Mouse (Mus musculus): ENCODE measurements at regions not wholly inside any gene's neighbourhood (a gene's known extent, or its start where the extent isn't known, plus 50 kb on each side); places are given as distances from the start of the nearest gene placed in this dataset.

DNA sequence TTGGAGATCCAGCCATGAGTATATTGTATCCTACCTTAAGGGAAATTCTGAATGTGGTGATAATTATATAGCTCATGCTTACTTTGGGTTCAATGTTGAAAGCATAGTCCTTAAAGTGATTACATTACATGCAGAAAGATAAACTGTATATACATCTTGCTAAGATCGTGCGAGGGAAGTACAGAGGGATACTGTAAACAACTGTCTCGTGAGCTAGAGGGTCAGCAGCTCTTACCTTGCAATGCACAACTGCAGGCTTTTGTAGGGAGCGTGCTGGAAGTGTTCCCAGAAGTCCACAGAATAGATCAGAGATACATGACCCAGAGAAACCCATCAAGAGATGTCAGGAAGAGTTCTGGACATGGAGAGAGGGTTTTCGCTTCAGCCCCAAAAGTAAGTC, 65.6 kb upstream of the Arhgap28 start:
- TF ChIP-seq EP300 (optimal IDR thresholded peaks at IDR 0.05) (no peak), CTCF (IDR thresholded peaks at IDR 0.05; ENCODE audit: low read depth) (no peak)

Measured in stomach, postnatal 0 days (tissue).